ENCODE assay signal across 8 mouse cellular contexts in the genomic region with DNA sequence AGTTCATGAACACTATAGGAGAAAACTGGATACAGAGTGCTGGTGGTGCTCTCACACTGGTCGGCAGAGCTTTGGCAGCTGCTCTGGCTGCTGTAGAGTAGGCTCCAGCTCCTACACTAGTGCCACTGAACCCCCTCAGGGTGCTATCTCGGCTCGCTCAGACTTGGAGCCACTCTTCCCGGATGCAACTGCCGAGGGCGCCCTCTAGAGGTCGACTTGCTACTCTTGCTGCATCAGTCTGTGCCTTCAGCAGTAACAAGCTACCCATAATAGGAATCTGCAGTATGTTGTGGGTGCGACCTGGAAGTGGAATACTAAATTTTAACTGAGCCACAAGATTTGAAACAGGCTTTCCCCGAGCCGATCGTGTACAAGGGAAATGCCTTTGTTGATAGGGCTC. TPM values are rescaled to one million over a fixed set of nuclear protein-coding genes. Genes with fewer than 3 reads are reported as not detected.
DNase-seq lines count a peak whose midpoint lies in the region; ATAC-seq and TF ChIP-seq lines count a peak whose summit lies in the region.

No protein-coding gene starts in this region.

- no peaks in the 10 kb centered on the region for H3K79me2 ChIP-seq in liver, adult 2 months (ENCODE audit: control insufficient read depth, insufficient read depth, low read length)

- H3K4me2 ChIP-seq in kidney, embryonic 16.5 days (replicated peaks; ENCODE audit: low read depth, low read length), result no peak overlapping the region

- H3K9me3 ChIP-seq in kidney, embryonic 16.5 days (ENCODE audit: low read length), result no peaks in the 10 kb centered on the region

- peak; percentile 67 for TF ChIP-seq CTCF in brain, embryonic 14.5 days (IDR thresholded peaks at IDR 0.05; ENCODE audit: borderline replicate concordance, extremely low read depth, insufficient read depth, insufficient read length)
- peak; percentile 93 for TF ChIP-seq CTCF in liver, adult 2 months (IDR thresholded peaks at IDR 0.05; ENCODE audit: low read depth, low read length)
- peak; percentile 81; the same call in 1 of the 2 replicates for TF ChIP-seq CTCF in thymus, adult 2 months (IDR thresholded peaks at IDR 0.05; ENCODE audit: borderline replicate concordance, control insufficient read depth, extremely low read depth, insufficient read depth, low read length, poor library complexity)

- ATAC-seq in kidney, embryonic 16.5 days (ENCODE audit: low FRiP score, low TSS enrichment), result no peak

- peaks cover 3% of the 10 kb centered on the region; the same call in 1 of the 2 replicates for H3K4me1 ChIP-seq in kidney, embryonic 16.5 days (ENCODE audit: insufficient read depth, low read length)
- peaks cover 11% of the 10 kb centered on the region for H3K4me1 ChIP-seq in liver, adult 2 months (ENCODE audit: control insufficient read depth, insufficient read depth, low read length)
- H3K4me1 ChIP-seq in thymus, adult 2 months (replicated peaks; ENCODE audit: control insufficient read depth, insufficient read depth, low read length), result no peaks in the 10 kb centered on the region

- no peaks in the 10 kb centered on the region for H3K27me3 ChIP-seq in kidney, embryonic 16.5 days (ENCODE audit: insufficient read depth, low read length)
- H3K27me3 ChIP-seq in liver, adult 2 months (ENCODE audit: control insufficient read depth, insufficient read depth, low read length), result no peaks in the 10 kb centered on the region
- H3K27me3 ChIP-seq in thymus, adult 2 months (ENCODE audit: control insufficient read depth, insufficient read depth, low read length), result no peaks in the 10 kb centered on the region

- WGBS in kidney, embryonic 16.5 days, result 19% methylated on average over 11 of the region's 11 CpGs
- 2% methylated on average over 11 of the region's 11 CpGs for WGBS in liver, adult 2 months
- WGBS in thymus, adult 2 months, result 3% methylated on average over 11 of the region's 11 CpGs

- H3K36me3 ChIP-seq in kidney, embryonic 16.5 days (ENCODE audit: insufficient read depth, low read length), result no peaks in the 10 kb centered on the region
- no peaks in the 10 kb centered on the region for H3K36me3 ChIP-seq in liver, adult 2 months (ENCODE audit: control insufficient read depth, insufficient read depth, low read length)
- no peaks in the 10 kb centered on the region for H3K36me3 ChIP-seq in thymus, adult 2 months (ENCODE audit: control insufficient read depth, insufficient read depth, low read length)

- no peak overlapping the region for H3K4me3 ChIP-seq in kidney, embryonic 16.5 days (ENCODE audit: low read length)
- no peak overlapping the region for H3K4me3 ChIP-seq in liver, adult 2 months (ENCODE audit: insufficient read depth, low read depth, low read length)
- H3K4me3 ChIP-seq in thymus, adult 2 months (ENCODE audit: control insufficient read depth, insufficient read depth, low read length), result no peak overlapping the region

- no peak overlapping the region for H3K9ac ChIP-seq in kidney, embryonic 16.5 days (replicated peaks; ENCODE audit: low read length)
- H3K9ac ChIP-seq in liver, adult 2 months (ENCODE audit: low read depth, low read length), result peak overlapping the region; percentile 39; the same call in 1 of the 2 replicates

- H3K27ac ChIP-seq in kidney, embryonic 16.5 days (ENCODE audit: low read length), result no peak overlapping the region
- H3K27ac ChIP-seq in liver, adult 2 months (replicated peaks; ENCODE audit: insufficient read depth, low read depth, low read length), result no peak overlapping the region
- no peak overlapping the region for H3K27ac ChIP-seq in thymus, adult 2 months (ENCODE audit: control insufficient read depth, insufficient read depth, low read length)

- TF ChIP-seq POLR2A in brain, embryonic 14.5 days (IDR thresholded peaks at IDR 0.05; ENCODE audit: borderline replicate concordance, extremely low read depth, insufficient read depth, insufficient read length, poor library complexity, severe bottlenecking), result no peak
- TF ChIP-seq POLR2A in liver, adult 2 months (IDR thresholded peaks at IDR 0.05; ENCODE audit: extremely low read depth, insufficient read depth, low read length), result no peak
- TF ChIP-seq POLR2A in thymus, adult 2 months (IDR thresholded peaks at IDR 0.05; ENCODE audit: control insufficient read depth, extremely low read depth, insufficient read depth, low read length, poor library complexity), result no peak

- DNase-seq in kidney, adult 18-20 months, result peak; percentile 75
- peak; percentile 71 for DNase-seq in brain, embryonic 14.5 days (ENCODE audit: low read depth)
- DNase-seq in frontal cortex, postnatal 36 days (ENCODE audit: low spot score in 2 of 2), result peak; percentile 66 to 71
- DNase-seq in kidney, adult 9 months, result peak; percentile 72
- peak; percentile 71 for DNase-seq in liver, adult 2 months (ENCODE audit: extremely low read depth, low read depth, low spot score)
- DNase-seq in ovary, postnatal 10 days (ENCODE audit: low spot score), result peak; percentile 31
- peak; percentile 78 for DNase-seq in thymus, adult 2 months

RNA-seq across cellular contexts. Expression of a gene that starts 40.5 kb away (rescaled TPM):
- 25.3 and 26.9 TPM in 2 replicates for polyA plus RNA-seq in kidney, embryonic 16.5 days (2015; fragmentation: Nextera tagmentation; extraction: Ambion mirVana)
- polyA plus RNA-seq in brain, embryonic 14.5 days (2012; rRNA removed), result 11.2 and 11.9 TPM in 2 replicates
- 18.0 and 21.8 TPM in 2 replicates for total RNA-seq in liver, adult 2 months (2014; rRNA removed)
- 6.4 and 6.7 TPM in 2 replicates for polyA plus RNA-seq in liver, adult 2 months (2012; rRNA removed)
- polyA plus RNA-seq in thymus, adult 2 months (2012; rRNA removed), result 6.7 and 8.7 TPM in 2 replicates
